Mouse (Mus musculus) adrenal gland, adult (tissue): ENCODE data around the gene Ehmt1.
A peak's percentile ranks its signal among the peaks of the same experiment; 100 is the strongest.

Source experiments
- DNase-seq, 2 experiments: peaks; one replicate each; pipeline ENCODE4 v3.0.0; 2022 to 2023; ENCODE audit warnings: low spot score in 1 of 2; ENCODE audit not compliant: inconsistent age in 2 of 2

The Ehmt1 gene

GRCm38 (mm10) chr2:24807036-24807435 is 112.4 kb downstream of the Ehmt1 start:
- no peak for DNase-seq

GRCm38 (mm10) chr2:24806143-24806542 is 113.3 kb downstream of the Ehmt1 start:
- DNase-seq = no peak

- no peak for DNase-seq
These were observed 113.8 kb downstream of the Ehmt1 start for GRCm38 (mm10) chr2:24805621-24806020.

- no peak for DNase-seq
These were observed 122.5 kb downstream of the Ehmt1 start for GRCm38 (mm10) chr2:24796833-24797457.

GRCm38 (mm10) chr2:24787250-24787649 is 132.2 kb downstream of the Ehmt1 start:
- no peak for DNase-seq

- no peak for DNase-seq
These were observed 138.2 kb downstream of the Ehmt1 start for GRCm38 (mm10) chr2:24781253-24781652.

- DNase-seq = no peak
These were observed 142.6 kb downstream of the Ehmt1 start for GRCm38 (mm10) chr2:24776831-24777230.

- DNase-seq = no peak
These were observed 143.3 kb downstream of the Ehmt1 start for GRCm38 (mm10) chr2:24775951-24776587.

GRCm38 (mm10) chr2:24774832-24775231 is 144.6 kb downstream of the Ehmt1 start:
- DNase-seq = no peak

GRCm38 (mm10) chr2:24770861-24771260 is 148.6 kb downstream of the Ehmt1 start:
- DNase-seq = no peak

- peak; percentile 69 to 78 for DNase-seq
These were observed 156.3 kb downstream of the Ehmt1 start, which contains the start of gene Cacna1b for GRCm38 (mm10) chr2:24763115-24763557. Gene Cacna1b, minus strand, starts transcription at chr2:24763152.

GRCm38 (mm10) chr2:24762446-24762960 is 156.9 kb downstream of the Ehmt1 start:
- DNase-seq = peak; percentile 13 to 26

GRCm38 (mm10) chr2:24761923-24762445 is 157.4 kb downstream of the Ehmt1 start:
- peak; percentile 43 to 76 for DNase-seq

GRCm38 (mm10) chr2:24755276-24755675 is 164.1 kb downstream of the Ehmt1 start:
- DNase-seq = peak; percentile 21 to 72

GRCm38 (mm10) chr2:24752599-24752998 is 166.8 kb downstream of the Ehmt1 start:
- no peak for DNase-seq

- no peak for DNase-seq
These were observed 169.4 kb downstream of the Ehmt1 start for GRCm38 (mm10) chr2:24750051-24750450.

- no peak for DNase-seq
These were observed 171.5 kb downstream of the Ehmt1 start for GRCm38 (mm10) chr2:24747878-24748277.
